Mouse (Mus musculus) CH12.LX (cell line): ENCODE measurements around the gene Rpl41. TPM values are rescaled to one million over a fixed set of nuclear protein-coding genes. Genes with fewer than 3 reads are reported as not detected.

Experiments
- DNase-seq: peaks from one replicate; pipeline ENCODE4 v3.0.0-alpha.2; 2013; ENCODE audit errors: extremely low read depth
- H3K27ac ChIP-seq: 2 replicates; pipeline ENCODE4 v1.5.1; 2012; ENCODE audit warnings: low read depth, mild to moderate bottlenecking, control low read depth, moderate library complexity; ENCODE audit not compliant: insufficient read depth
- H3K27me3 ChIP-seq: replicated peaks from 2 replicates; pipeline ENCODE3; 2012; ENCODE audit warnings: inconsistent platforms
- H3K36me3 ChIP-seq, 2 experiments: replicated peaks in 1 of 2; 2 replicates each; pipeline versions ENCODE3 to v1.6.1; 2012; ENCODE audit warnings: inconsistent platforms in 1 of 2, low read length in 1 of 2, mild to moderate bottlenecking in 1 of 2, mixed read lengths in 1 of 2, moderate library complexity in 1 of 2; ENCODE audit not compliant: control insufficient read depth in 1 of 2, insufficient read depth in 1 of 2
- H3K4me1 ChIP-seq, 2 experiments: 2 replicates each; pipeline ENCODE4 v1.6.1; 2012; ENCODE audit warnings: inconsistent platforms in 1 of 2, moderate library complexity in 1 of 2; ENCODE audit not compliant: insufficient read depth in 2 of 2, control insufficient read depth in 1 of 2
- H3K4me2 ChIP-seq: 2 replicates; pipeline ENCODE4 v1.6.1; 2012; ENCODE audit warnings: low read depth, mild to moderate bottlenecking, control low read depth; ENCODE audit not compliant: poor library complexity, insufficient read depth, severe bottlenecking
- H3K4me3 ChIP-seq, 3 experiments: fragments of 150-350 bp in 1 of 3; sonication (generic) in 1 of 3; replicated peaks in 1 of 3; 2 replicates each; pipeline versions ENCODE3 to v1.5.1; 2011 to 2012; ENCODE audit warnings: low read depth in 2 of 3, low read length in 2 of 3, mild to moderate bottlenecking in 2 of 3, moderate library complexity in 2 of 3, control low read depth in 1 of 3, improper control_type of control experiment in 1 of 3, inconsistent platforms in 1 of 3, mixed read lengths in 1 of 3; ENCODE audit not compliant: poor library complexity in 1 of 3
- H3K79me2 ChIP-seq: replicated peaks from 2 replicates; pipeline ENCODE4 v1.6.1; 2012; ENCODE audit warnings: mild to moderate bottlenecking, moderate library complexity; ENCODE audit not compliant: control insufficient read depth, poor library complexity, insufficient read depth, severe bottlenecking; ENCODE audit errors: extremely low read depth
- H3K9ac ChIP-seq: 2 replicates; pipeline ENCODE4 v1.6.1; 2012; ENCODE audit warnings: low read depth, mild to moderate bottlenecking, control low read depth, moderate library complexity; ENCODE audit not compliant: insufficient read depth
- H3K9me3 ChIP-seq: replicated peaks from 2 replicates; pipeline ENCODE3; 2012; ENCODE audit warnings: low read length, inconsistent platforms, mixed read lengths
- BHLHE40 ChIP-seq: IDR thresholded peaks from 2 replicates; pipeline ENCODE4 v1.6.1; 2011; ENCODE audit warnings: mild to moderate bottlenecking, low read depth, low read length, improper control_type of control experiment
- CHD1 ChIP-seq: IDR thresholded peaks from 2 replicates; pipeline ENCODE4 v1.6.1; 2012; ENCODE audit warnings: low read depth, low read length, improper control_type of control experiment, inconsistent platforms
- CTCF ChIP-seq, 2 experiments: IDR thresholded peaks in 1 of 2; conservative IDR thresholded peaks in 1 of 2; 2 replicates each; pipeline ENCODE4 v1.5.1; 2011 to 2012; ENCODE audit warnings: low read depth in 2 of 2, low read length in 2 of 2, improper control_type of control experiment in 1 of 2, inconsistent platforms in 1 of 2, mild to moderate bottlenecking in 1 of 2, moderate library complexity in 1 of 2
- E2F4 ChIP-seq: IDR thresholded peaks from 2 replicates; pipeline ENCODE4 v1.6.1; 2011; ENCODE audit warnings: low read depth, low read length, improper control_type of control experiment; ENCODE audit not compliant: insufficient replicate concordance
- ELF1 ChIP-seq: IDR thresholded peaks from 2 replicates; pipeline ENCODE4 v1.6.1; 2014; ENCODE audit warnings: low read depth, mild to moderate bottlenecking, inconsistent platforms, low read length, improper control_type of control experiment
- HCFC1 ChIP-seq: IDR thresholded peaks from 2 replicates; pipeline ENCODE4 v1.6.1; 2012; ENCODE audit warnings: low read depth, mild to moderate bottlenecking, inconsistent platforms, low read length, improper control_type of control experiment
- IRF4 ChIP-seq: IDR thresholded peaks from 2 replicates; pipeline ENCODE4 v1.6.1; 2014; ENCODE audit warnings: low read depth, mild to moderate bottlenecking, inconsistent platforms, low read length, improper control_type of control experiment
- JUN ChIP-seq: IDR thresholded peaks from 2 replicates; pipeline ENCODE4 v1.6.1; 2011; ENCODE audit warnings: low read depth, mild to moderate bottlenecking, low read length, improper control_type of control experiment, moderate library complexity; ENCODE audit not compliant: insufficient read depth
- MAX ChIP-seq: IDR thresholded peaks from 2 replicates; pipeline ENCODE4 v1.6.1; 2011; ENCODE audit warnings: low read length, improper control_type of control experiment
- NELFE ChIP-seq: IDR thresholded peaks from 2 replicates; pipeline ENCODE4 v1.6.1; 2011; ENCODE audit warnings: low read depth, low read length, improper control_type of control experiment
- POLR2A ChIP-seq: IDR thresholded peaks from 2 replicates; pipeline ENCODE4 v1.6.1; 2011; ENCODE audit warnings: low read depth, mild to moderate bottlenecking, improper control_type of control experiment, low read length
- POLR2AphosphoS2 ChIP-seq: IDR thresholded peaks from 2 replicates; pipeline ENCODE4 v1.6.1; 2011; ENCODE audit warnings: low read depth, low read length, improper control_type of control experiment
- SIN3A ChIP-seq: IDR thresholded peaks from 2 replicates; pipeline ENCODE4 v1.6.1; 2012; ENCODE audit warnings: low read length, improper control_type of control experiment, inconsistent platforms
- SMC3 ChIP-seq: IDR thresholded peaks from 2 replicates; pipeline ENCODE4 v1.6.1; 2011; ENCODE audit warnings: low read depth, low read length, improper control_type of control experiment
- TBP ChIP-seq: conservative IDR thresholded peaks from 2 replicates; pipeline ENCODE4 v1.6.1; 2011; ENCODE audit warnings: low read depth, low read length, improper control_type of control experiment
- TCF12 ChIP-seq: IDR thresholded peaks from 2 replicates; pipeline ENCODE4 v1.6.1; 2014; ENCODE audit warnings: low read depth, mild to moderate bottlenecking, inconsistent platforms, low read length, improper control_type of control experiment
- ZC3H11A ChIP-seq: IDR thresholded peaks from 2 replicates; pipeline ENCODE4 v1.6.1; 2012; ENCODE audit warnings: low read depth, mild to moderate bottlenecking, inconsistent platforms, low read length, improper control_type of control experiment
- ZKSCAN1 ChIP-seq: IDR thresholded peaks from 2 replicates; pipeline ENCODE4 v1.6.1; 2012; ENCODE audit warnings: low read depth, inconsistent platforms, low read length, improper control_type of control experiment, borderline replicate concordance
- ZNF384 ChIP-seq: IDR thresholded peaks from 2 replicates; pipeline ENCODE4 v1.6.1; 2012; ENCODE audit warnings: low read depth, low read length, improper control_type of control experiment, inconsistent platforms
- dilution Hi-C: fragments of 300-500 bp; cut with MboI; formaldehyde crosslinking; loops from 2 replicates; pipeline ENCODE4 v1.14.3; 2020; ENCODE audit warnings: low sequenced_read_pairs; ENCODE audit not compliant: extremely low pct_unique_long_range_greater_than_20kb, extremely low pct_ligation_motif_present
- in situ Hi-C: fragments of 300-500 bp; cut with MboI; formaldehyde crosslinking; loops from 3 replicates; pipeline ENCODE4 v1.14.3; 2019; ENCODE audit warnings: low sequenced_read_pairs, low pct_ligation_motif_present, low pct_unique_long_range_greater_than_20kb, mixed read lengths
- polyA plus RNA-seq: library from polyadenylated mRNA; unstranded; fragments of >175 nt; gene quantifications from 2 replicates; pipeline ENCODE4 v1.2.1, GENCODE M21; 2012; ENCODE audit warnings: low read depth; ENCODE audit not compliant: insufficient read length
- total RNA-seq, 2 experiments: library from RNA; depleted of rRNA; stranded (reverse); fragments of 300-350 nt in 1 of 2; fragments of >200 nt in 1 of 2; gene quantifications; 2 replicates each; pipeline ENCODE4 v1.2.3; 2012 to 2014

The Rpl41 gene
- total and polyA plus RNA-seq, 3 experiments = 2,709 to 8,549 (median 8,065) TPM

GRCm38 (mm10) chr10:128544674-128545569, 4.2 kb downstream of the Rpl41 start:
- no peak overlapping the region for H3K9ac ChIP-seq
- DNase-seq = no peak

GRCm38 (mm10) chr10:128544151-128544657, 4.9 kb downstream of the Rpl41 start:
- no peak overlapping the region for H3K4me3 ChIP-seq
- peaks cover 10 to 33% of the 10 kb centered on the region in 2 experiments; a peak in 3 of 4 replicates for H3K4me1 ChIP-seq
- H3K9me3 ChIP-seq = no peaks in the 10 kb centered on the region
- H3K27me3 ChIP-seq = no peaks in the 10 kb centered on the region
- dilution Hi-C loops = no loop called here
- H3K4me2 ChIP-seq = no peak overlapping the region
- H3K9ac ChIP-seq = no peak overlapping the region
- H3K27ac ChIP-seq = no peak overlapping the region
- in situ Hi-C loops = no loop called here
- TF ChIP-seq MAX (no peak), TCF12 (no peak), SIN3A (no peak), JUN (no peak), ZC3H11A (no peak), POLR2A (no peak), IRF4 (no peak), ZKSCAN1 (no peak), ELF1 (no peak), E2F4 (no peak), TBP (no peak), SMC3 (no peak), CTCF (conservative IDR thresholded peaks at IDR 0.05 in 1 of 2, IDR thresholded peaks at IDR 0.05 in 1 of 2; ENCODE audit: low read depth in 2 of 2, low read length in 2 of 2) (no peak), CHD1 (no peak), NELFE (no peak)
- DNase-seq = no peak
- peaks cover 18% of the 10 kb centered on the region for H3K79me2 ChIP-seq
- H3K36me3 ChIP-seq = peaks cover 38 to 53% of the 10 kb centered on the region in 2 experiments

More at GRCm38 (mm10) chr10:128544674-128545569, 4.2 kb downstream of the Rpl41 start:
- H3K79me2 ChIP-seq = peaks cover 18% of the 10 kb centered on the region
- dilution Hi-C loops = no loop called here
- H3K9me3 ChIP-seq = no peaks in the 10 kb centered on the region
- no peak overlapping the region for H3K27ac ChIP-seq
- H3K4me3 ChIP-seq = no peak overlapping the region
- no peak for TF ChIP-seq POLR2AphosphoS2
- TF ChIP-seq ZNF384 = no peak
- no peak for TF ChIP-seq E2F4
- no peak for TF ChIP-seq IRF4
- no peak for TF ChIP-seq JUN
- no peak for TF ChIP-seq SMC3
- TF ChIP-seq BHLHE40 = no peak
- TF ChIP-seq POLR2A = no peak
- TF ChIP-seq HCFC1 = no peak
- peaks cover 38 to 53% of the 10 kb centered on the region in 2 experiments for H3K36me3 ChIP-seq
- peaks cover 13 to 38% of the 10 kb centered on the region in 2 experiments for H3K4me1 ChIP-seq
- no peaks in the 10 kb centered on the region for H3K27me3 ChIP-seq
- H3K4me2 ChIP-seq = no peak overlapping the region
- in situ Hi-C loops = no loop called here
